Mouse (Mus musculus): ENCODE results near the gene Tomm22. TPM values are rescaled to one million over a fixed set of nuclear protein-coding genes. Genes with fewer than 3 reads are reported as not detected.
A peak's percentile ranks its signal among the peaks of the same experiment; 100 is the strongest.
"Not testable (repeated sequence)": the region's sequence is repeated elsewhere in the genome, so short reads cannot be mapped to it uniquely, and the experiment has no call there.

Tomm22 gene
- 100 to 1,000 TPM; 112 to 126 TPM for total RNA-seq (2021)
- long read RNA-seq, experiment 1, transcript Tomm22-201 (4 exons, 1,569 nt), result major isoform, 77 of 87 reads
- long read RNA-seq, experiment 1, partial matches to known transcripts, result 0 of 87 reads
- long read RNA-seq, experiment 1, other reads (novel, unspliced or antisense), result 7 of 87 reads
- long read RNA-seq, experiment 2, transcript Tomm22-201 (4 exons, 1,569 nt), result major isoform, 52 of 57 reads
- long read RNA-seq, experiment 2, partial matches to known transcripts, result 0 of 57 reads
- long read RNA-seq, experiment 2, other reads (novel, unspliced or antisense), result 3 of 57 reads

DNA sequence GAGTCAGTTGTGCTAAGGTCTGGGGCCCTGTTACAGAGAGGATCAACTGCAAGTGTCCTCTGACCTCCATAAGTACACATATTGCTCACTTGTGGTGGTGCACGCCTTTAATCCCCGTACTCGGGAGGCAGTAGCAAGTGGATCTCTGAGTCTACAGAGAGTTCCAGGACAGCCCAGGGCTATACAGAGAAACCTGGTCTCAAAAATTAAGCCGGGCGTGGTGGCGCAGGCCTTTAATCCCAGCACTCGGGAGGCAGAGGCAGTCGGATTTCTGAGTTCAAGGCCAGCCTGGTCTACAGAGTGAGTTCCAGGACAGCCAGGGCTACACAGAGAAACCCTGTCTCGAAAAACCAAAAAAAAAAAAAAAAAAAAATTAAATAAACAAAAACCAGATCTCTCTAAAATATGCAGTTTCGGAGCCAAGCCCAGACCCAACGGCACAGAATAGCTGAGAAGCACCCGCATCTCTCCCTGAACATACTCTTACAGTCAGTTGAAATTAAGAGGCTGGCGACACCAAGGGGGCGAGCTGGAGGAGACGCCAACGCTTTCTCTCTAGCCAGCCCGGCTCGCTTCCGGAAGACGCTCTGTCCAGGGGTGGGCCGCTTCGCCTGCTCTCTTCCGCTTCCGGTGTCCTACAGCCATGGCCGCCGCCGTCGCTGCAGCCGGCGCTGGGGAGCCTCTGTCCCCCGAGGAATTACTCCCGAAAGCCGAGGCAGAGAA is at the start of gene Tomm22:
Tomm22 (plus strand) TSS at position 613 of the 723 bp plus-strand sequence.
- peak; percentile 90 to 94 for DNase-seq

DNA sequence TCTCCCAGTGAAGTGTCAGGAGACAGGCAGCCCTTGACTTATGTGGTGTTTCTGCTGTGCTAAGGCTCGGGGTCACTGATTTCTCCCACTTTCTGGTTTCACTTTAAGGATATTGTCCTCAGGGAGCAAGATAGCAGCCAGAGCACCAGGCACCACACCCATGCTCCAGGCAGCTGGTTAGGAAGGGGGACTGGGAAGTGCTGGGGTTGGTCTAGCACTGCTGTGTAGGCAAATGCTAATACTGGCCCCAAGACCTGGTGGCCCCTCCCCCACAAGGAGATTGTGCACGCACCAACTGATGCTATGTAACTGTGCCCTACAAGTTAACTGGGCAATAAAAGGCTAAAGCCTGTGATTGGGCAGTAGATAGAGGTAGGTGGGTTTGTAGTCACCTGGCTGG is 40.2 kb upstream of the Tomm22 start:
- no peak for DNase-seq

DNA sequence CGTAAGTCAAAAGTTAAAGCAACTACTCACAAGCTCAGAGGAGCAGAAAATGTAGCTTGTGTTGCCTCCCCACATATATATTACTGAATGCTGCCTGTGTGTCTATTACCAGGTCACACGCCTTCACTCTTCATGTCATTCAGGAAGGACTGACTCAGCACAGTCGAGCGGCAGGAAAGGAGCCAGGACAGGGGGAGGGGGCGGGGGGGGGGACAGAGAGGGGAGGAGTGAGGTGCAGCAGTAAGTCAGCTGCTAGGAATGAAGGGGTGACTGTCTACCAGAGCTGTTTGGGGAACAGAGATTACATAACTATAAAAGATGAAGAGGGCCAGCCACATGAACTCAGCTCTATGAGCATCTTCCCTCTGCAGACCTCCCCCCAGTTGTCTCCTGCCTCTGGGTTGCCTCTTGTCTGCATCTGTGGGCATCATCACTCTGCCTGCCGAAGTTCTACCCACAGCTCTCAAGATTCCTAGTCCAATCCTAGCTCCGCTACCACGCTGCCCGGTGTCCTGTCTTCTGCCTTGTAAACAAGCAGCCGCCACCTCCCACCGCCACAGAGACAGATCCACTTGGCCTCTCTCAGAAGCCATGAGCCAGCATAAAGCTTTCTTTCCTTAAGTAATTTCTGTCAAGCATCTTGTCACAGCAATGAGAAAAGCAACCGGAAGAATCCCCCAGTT is 29.4 kb upstream of the Tomm22 start:
- no peak for DNase-seq

- DNase-seq, result no peak
Observed at GRCm38 (mm10) chr15:79645483-79645882, 25.2 kb upstream of the Tomm22 start.

GRCm38 (mm10) chr15:79648130-79648529 is 22.5 kb upstream of the Tomm22 start:
- no peak for DNase-seq

DNA sequence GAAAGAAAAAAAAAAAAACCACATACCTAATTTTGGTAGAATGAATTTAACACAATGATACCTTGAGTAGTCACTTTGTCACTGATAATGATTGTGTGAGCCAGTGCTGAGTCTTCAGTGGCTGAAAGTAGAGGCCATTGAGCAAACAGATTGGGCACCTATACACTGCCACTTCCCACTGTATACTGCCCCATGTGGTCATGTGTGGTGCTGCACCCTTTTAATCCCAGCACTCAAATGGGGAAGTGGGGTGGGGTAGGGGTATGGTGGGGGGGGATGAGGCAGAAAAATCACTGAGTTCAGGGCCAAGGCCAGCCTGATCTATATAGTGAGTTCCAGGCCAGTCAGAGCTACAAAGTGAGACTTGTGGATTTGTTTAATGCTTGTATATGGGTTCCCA is 20.1 kb upstream of the Tomm22 start:
- DNase-seq, result peak in 1 of 2 experiments; percentile 48

GRCm38 (mm10) chr15:79651481-79651880 is 19.2 kb upstream of the Tomm22 start:
- DNase-seq, result no peak

DNA sequence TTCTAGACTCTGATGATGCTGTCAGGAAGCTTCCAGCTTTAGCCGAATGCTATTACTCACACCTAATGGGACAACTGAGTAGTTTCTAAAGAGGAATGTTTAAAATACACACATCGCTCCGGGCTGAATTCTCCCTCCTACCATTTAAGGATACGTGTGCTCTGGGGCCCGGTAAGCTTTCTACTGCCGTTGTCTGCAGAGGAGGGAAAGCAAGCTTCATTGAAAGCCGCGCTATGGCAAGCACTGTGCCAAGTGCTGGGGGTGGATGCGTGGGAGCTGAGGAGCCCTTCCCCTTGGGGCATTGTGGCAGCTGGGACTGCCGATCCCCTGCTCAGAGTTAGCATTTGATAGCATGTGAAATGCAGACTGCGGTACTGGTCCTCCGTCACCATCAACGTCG is 14.2 kb upstream of the Tomm22 start:
- DNase-seq, result no peak

DNA sequence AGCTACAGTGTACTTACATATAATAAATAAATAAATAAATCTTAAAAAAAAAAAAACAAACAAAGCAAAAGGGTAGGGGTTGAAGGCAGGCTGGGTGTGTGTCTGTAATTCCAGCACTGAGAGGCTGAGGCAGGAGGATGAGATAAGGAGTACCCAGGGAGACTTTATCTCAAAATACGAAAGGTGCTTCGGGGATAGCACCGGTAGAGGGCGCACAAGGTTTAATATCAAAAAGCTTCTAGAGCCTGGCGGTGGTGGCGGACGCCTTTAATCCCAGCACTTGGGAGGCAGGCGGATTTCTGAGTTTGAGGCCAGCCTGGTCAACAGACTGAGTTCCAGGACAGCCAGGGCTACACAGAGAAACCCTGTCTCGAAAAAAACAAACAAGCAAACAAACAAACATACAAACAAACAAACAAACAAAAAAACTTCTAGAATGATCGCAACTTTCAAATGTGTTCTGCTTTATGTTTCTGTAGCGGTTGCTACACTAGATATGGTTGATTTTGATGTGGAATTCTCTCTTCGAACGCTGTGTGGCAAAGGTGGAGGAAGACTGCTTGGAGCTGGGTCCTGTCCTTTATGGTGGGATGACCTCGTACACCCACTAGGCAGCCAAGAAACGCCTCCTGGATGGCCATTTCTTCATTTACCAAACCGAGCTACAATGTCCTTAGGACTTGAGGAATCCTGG is 12.7 kb upstream of the Tomm22 start:
- peak; percentile 84 to 93 for DNase-seq

GRCm38 (mm10) chr15:79658531-79659375 is 11.9 kb upstream of the Tomm22 start, which contains the start of the genes Fam227a and Cby1:
Gene Fam227a (minus strand): TSS chr15:79658956.
Gene Cby1 (plus strand): TSS chr15:79659199.
- DNase-seq, result peak; percentile 96

DNA sequence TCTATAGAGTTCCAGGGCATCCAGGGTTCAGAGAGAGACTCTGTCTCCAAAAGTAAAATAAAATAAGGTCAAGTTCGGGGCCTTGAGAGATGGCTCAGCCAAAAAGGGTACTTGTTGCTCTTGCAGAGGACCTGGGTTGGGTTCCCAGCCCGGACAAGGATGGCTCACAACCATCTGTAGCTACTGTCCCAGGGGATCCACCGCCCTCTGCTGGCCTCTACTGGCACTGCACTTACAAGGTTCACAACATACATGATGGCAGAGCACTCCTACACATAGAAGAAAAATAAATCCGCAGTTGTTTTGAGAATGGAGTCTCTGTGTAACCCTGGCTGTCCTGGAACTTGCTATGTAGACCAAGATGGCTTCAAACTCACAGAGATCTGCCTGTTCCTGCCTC is 8.8 kb upstream of the Tomm22 start:
- DNase-seq, result peak in 1 of 2 experiments; percentile 37

GRCm38 (mm10) chr15:79664666-79665065 is 6.0 kb upstream of the Tomm22 start:
- no peak for DNase-seq

DNA sequence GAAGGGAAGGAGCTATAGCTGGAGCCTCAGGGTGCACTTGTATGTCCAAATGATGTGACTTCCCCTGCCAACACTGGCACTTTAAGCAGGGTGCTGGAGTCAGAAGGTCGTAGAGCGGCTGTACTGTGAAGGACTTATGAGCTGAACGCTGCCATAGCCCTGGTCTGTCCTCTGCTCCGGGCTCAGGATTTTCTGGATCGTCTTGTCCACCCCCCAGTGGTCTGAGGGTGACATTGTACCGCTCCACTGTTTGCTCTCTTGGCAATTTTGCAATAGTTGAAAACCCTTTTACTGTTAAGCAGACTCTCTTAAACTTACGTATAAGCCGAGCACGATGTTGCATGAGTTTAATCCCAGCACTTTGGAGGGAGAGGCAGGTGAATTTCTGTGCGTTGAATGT is 1.5 kb upstream of the Tomm22 start:
- DNase-seq, result no peak

DNA sequence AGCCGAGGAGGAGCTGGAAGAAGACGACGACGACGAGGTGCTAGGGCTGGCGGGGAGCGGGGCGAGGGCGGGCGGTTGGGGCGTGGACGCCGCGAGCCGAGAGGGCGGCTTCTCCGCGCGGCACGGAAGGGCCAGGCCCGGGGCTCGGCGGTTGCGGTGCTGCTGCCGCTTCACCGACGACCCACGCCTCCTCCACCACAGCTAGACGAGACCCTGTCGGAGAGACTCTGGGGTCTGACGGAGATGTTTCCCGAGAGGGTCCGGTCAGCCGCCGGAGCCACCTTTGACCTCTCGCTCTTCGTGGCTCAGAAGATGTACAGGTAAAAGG is 275 bp downstream of the Tomm22 start:
- DNase-seq, result no peak

- not testable (repeated sequence) for DNase-seq
Observed at GRCm38 (mm10) chr15:79671828-79672348, 1.2 kb downstream of the Tomm22 start.

DNA sequence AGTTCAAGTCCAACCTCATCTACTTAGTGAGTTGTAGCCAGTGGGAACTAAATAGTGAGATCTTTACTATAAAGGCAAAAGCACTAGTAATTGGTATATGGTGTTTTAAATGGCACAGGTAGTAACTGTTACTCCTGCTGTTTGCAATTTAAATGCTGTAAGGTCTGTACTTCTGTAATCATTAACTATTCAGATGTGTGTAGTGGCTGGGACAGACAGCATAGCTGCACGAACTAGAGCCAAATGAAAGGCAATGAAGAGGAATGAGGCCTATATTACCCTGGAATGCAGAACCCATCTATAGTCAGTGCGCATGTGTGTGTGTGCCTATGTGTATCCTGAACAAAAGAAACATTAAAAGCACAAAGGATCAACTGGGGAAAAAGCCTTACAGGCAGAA is 7.3 kb downstream of the Tomm22 start:
- no peak for DNase-seq

DNA sequence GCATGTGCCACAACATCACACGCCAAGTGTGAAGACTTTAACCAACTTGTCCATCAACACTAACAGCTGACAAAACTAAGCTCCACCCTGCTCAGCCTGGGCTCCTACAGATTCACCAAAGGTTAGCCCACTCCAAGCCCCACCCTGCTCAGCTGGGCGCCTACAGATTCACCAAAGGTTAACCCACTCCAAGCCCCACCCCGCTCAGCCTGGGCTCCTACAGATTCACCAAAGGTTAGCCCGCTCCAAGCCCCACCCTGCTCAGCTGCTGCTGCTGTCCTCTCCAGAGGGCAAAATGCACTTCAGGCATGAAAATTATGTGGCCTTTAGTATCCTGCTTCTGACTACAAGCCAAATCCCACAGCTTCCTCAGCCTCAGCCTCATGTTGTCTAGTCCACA is 11.3 kb downstream of the Tomm22 start:
- no peak for DNase-seq

GRCm38 (mm10) chr15:79683146-79683545 is 12.5 kb downstream of the Tomm22 start:
- no peak for DNase-seq

GRCm38 (mm10) chr15:79683707-79684465 is 13.2 kb downstream of the Tomm22 start:
- peak in 1 of 2 experiments; percentile 42 for DNase-seq

DNA sequence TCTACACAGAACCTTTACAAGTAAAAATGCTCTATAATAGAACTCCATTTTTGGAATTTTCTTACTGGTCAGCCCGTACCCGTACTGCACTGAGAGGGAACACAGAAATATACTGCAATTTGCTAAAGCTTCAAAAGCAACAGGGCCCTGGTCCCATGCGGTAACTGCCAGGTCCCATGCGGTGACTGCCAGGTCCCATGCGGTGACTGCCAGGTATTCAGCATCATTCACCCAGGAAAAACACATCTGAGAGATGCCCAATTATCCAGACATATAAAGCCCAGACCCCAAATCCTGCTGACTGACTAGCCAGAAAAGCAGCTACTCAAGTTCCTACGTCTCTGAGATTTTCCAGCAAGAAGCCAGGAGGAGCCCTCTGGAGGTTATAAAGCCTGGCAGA is 14.0 kb downstream of the Tomm22 start:
- DNase-seq, result peak in 1 of 2 experiments; percentile 16

All from heart, adult 18-20 months (tissue).